Mouse (Mus musculus) embryonic facial prominence, embryonic 15.5 days (tissue): Measurements from ENCODE around the gene Ccdc69. TPM values are rescaled to one million over a fixed set of nuclear protein-coding genes. Genes with fewer than 3 reads are reported as not detected.

Source experiments
- ATAC-seq: fragments of 200-750 bp; cut with Nextera tagmentation; 2 replicates; pipeline ENCODE4 v1.8.0; 2017; ENCODE audit warnings: low read depth, moderate TSS enrichment; ENCODE audit not compliant: insufficient number of reproducible peaks, low FRiP score, low TSS enrichment
- H3K27ac ChIP-seq: fragments of 300-500 bp; sonication (generic); replicated peaks from 2 replicates; pipeline ENCODE4 v1.5.1; 2015; ENCODE audit warnings: mild to moderate bottlenecking, inconsistent platforms
- H3K27me3 ChIP-seq: fragments of 300-500 bp; sonication (generic); 2 replicates; pipeline ENCODE4 v1.6.1; 2015; ENCODE audit warnings: inconsistent platforms
- H3K36me3 ChIP-seq: fragments of 300-500 bp; sonication (generic); 2 replicates; pipeline ENCODE4 v1.6.1; 2015; ENCODE audit warnings: mild to moderate bottlenecking, inconsistent platforms
- H3K4me1 ChIP-seq: fragments of 300-500 bp; sonication (generic); 2 replicates; pipeline ENCODE4 v1.6.1; 2015; ENCODE audit warnings: inconsistent platforms
- H3K4me2 ChIP-seq: fragments of 300-500 bp; sonication (generic); replicated peaks from 2 replicates; pipeline ENCODE4 v1.6.1; 2015; ENCODE audit warnings: mild to moderate bottlenecking, inconsistent platforms
- H3K4me3 ChIP-seq: fragments of 300-500 bp; sonication (generic); replicated peaks from 2 replicates; pipeline ENCODE4 v1.5.1; 2015; ENCODE audit warnings: mild to moderate bottlenecking, inconsistent platforms
- H3K9ac ChIP-seq: fragments of 300-500 bp; sonication (generic); 2 replicates; pipeline ENCODE4 v1.6.1; 2015; ENCODE audit warnings: inconsistent platforms
- H3K9me3 ChIP-seq: fragments of 300-500 bp; sonication (generic); replicated peaks from 2 replicates; pipeline ENCODE4 v1.6.1; 2016; ENCODE audit warnings: inconsistent platforms
- WGBS: fragments of 180-500 bp; shearing (Covaris S2); methylation state at CpG from one replicate; pipeline ENCODE4 v1.1.7; 2015; 5-methylcytosine and 5-hydroxymethylcytosine counted together
- polyA plus RNA-seq: library from polyadenylated mRNA; unstranded; fragments of >200 nt; fragmentation: Nextera tagmentation; extraction: Ambion mirVana; gene quantifications from 2 replicates; pipeline ENCODE4 v1.2.1, GENCODE M21; 2015

Ccdc69 gene
- polyA plus RNA-seq, 1 experiment from 2014 or later, result 2.4 TPM

GRCm38 (mm10) chr11:55021458-55021857 lies 56.5 kb downstream of the Ccdc69 start:
- ATAC-seq, result no peak
- peak overlapping the region; percentile 97; the same call in 1 of the 2 replicates for H3K27ac ChIP-seq
- peaks cover 36% of the 10 kb centered on the region for H3K36me3 ChIP-seq
- no peak overlapping the region for H3K9ac ChIP-seq
- no peak overlapping the region for H3K4me2 ChIP-seq
- H3K4me1 ChIP-seq, result peaks cover 89% of the 10 kb centered on the region
- H3K9me3 ChIP-seq, result no peaks in the 10 kb centered on the region
- H3K27me3 ChIP-seq, result no peaks in the 10 kb centered on the region
- no peak overlapping the region for H3K4me3 ChIP-seq

GRCm38 (mm10) chr11:55019711-55020110 lies 58.2 kb downstream of the Ccdc69 start:
- Histone ChIP-seq H3K4me3 (no peak overlapping the region), H3K4me2 (no peak overlapping the region), H3K27ac (0 out of 2 replicates have a peak overlapping the region, but pooled peaks have one; percentile 11), H3K9ac (no peak overlapping the region), H3K36me3 (peaks cover 32% of the 10 kb centered on the region), H3K4me1 (peaks cover 85% of the 10 kb centered on the region), H3K9me3 (no peaks in the 10 kb centered on the region), H3K27me3 (no peaks in the 10 kb centered on the region)
- 82% methylated on average over 2 of the region's 2 CpGs for WGBS
- no peak for ATAC-seq

- H3K27ac ChIP-seq, result 0 out of 2 replicates have a peak overlapping the region, but pooled peaks have one; percentile 13
- H3K9me3 ChIP-seq, result no peaks in the 10 kb centered on the region
Measured at GRCm38 (mm10) chr11:55018034-55018433, 59.9 kb downstream of the Ccdc69 start.

DNA sequence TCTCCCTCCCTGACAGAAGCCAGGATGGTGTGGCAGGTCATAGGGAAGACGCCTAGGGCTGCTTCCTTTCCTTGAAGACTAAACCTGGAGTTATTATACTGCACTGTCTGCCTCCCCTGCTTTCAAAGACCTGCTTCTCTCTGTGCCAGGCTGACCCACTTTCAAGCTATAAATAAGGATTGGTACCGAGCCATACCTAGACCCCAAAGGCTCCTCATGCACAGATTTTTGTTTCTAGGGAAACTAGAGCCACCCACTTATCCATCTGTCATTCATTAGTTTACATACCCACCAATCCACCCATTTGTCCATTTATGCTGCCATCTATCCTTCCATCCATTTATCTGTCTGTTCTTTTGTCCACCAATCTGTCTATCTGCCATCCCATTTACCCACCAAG lies 60.7 kb downstream of the Ccdc69 start:
- Histone ChIP-seq H3K4me2 (no peak overlapping the region), H3K36me3 (peaks cover 57% of the 10 kb centered on the region), H3K27me3 (no peaks in the 10 kb centered on the region), H3K4me3 (no peak overlapping the region), H3K9me3 (no peaks in the 10 kb centered on the region), H3K4me1 (peaks cover 60% of the 10 kb centered on the region), H3K9ac (no peak overlapping the region), H3K27ac (no peak overlapping the region)
- no peak for ATAC-seq
- 68% methylated on average over 2 of the region's 2 CpGs for WGBS

More at GRCm38 (mm10) chr11:55018034-55018433, 59.9 kb downstream of the Ccdc69 start:
- no peaks in the 10 kb centered on the region for H3K27me3 ChIP-seq
- no peak overlapping the region for H3K4me2 ChIP-seq
- H3K4me1 ChIP-seq, result peaks cover 69% of the 10 kb centered on the region
- ATAC-seq, result no peak
- H3K36me3 ChIP-seq, result peaks cover 49% of the 10 kb centered on the region
- no peak overlapping the region for H3K9ac ChIP-seq
- 54% methylated on average over 6 of the region's 6 CpGs for WGBS
- H3K4me3 ChIP-seq, result no peak overlapping the region

DNA sequence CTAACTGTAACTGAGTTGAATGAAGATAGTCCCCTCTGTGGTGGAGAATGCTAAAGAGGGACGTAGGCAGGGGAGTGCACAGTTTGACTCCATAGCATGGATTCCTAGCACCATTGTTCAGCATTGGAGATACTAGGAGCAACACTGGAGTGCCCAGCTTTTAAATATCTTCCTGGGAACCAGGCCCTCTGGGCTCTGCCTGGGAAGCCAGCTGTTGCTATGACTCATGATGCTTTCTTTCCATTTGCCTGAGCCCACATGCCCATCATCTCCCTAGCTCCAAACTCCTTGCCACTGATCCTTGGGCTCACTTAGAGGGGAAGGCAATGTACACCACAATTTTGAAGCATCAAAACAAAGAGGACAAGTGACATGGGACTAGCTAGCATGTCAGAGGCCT lies 61.2 kb downstream of the Ccdc69 start:
- Histone ChIP-seq H3K4me2 (no peak overlapping the region), H3K4me3 (no peak overlapping the region), H3K36me3 (peaks cover 62% of the 10 kb centered on the region), H3K9ac (no peak overlapping the region), H3K4me1 (peaks cover 56% of the 10 kb centered on the region), H3K27ac (no peak overlapping the region), H3K27me3 (no peaks in the 10 kb centered on the region), H3K9me3 (no peaks in the 10 kb centered on the region)
- WGBS, result 81% methylated on average over 1 of the region's 1 CpGs
- no peak for ATAC-seq

GRCm38 (mm10) chr11:55015831-55016241 lies 62.1 kb downstream of the Ccdc69 start:
- Histone ChIP-seq H3K4me2 (no peak overlapping the region), H3K27me3 (no peaks in the 10 kb centered on the region), H3K9me3 (no peaks in the 10 kb centered on the region), H3K4me3 (no peak overlapping the region), H3K36me3 (peaks cover 64% of the 10 kb centered on the region), H3K4me1 (peaks cover 49% of the 10 kb centered on the region), H3K27ac (peak overlapping the region; percentile 44), H3K9ac (no peak overlapping the region)
- peak; percentile 41; the same call in 1 of the 2 replicates for ATAC-seq
- WGBS, result 56% methylated on average over 9 of the region's 9 CpGs

- H3K27ac ChIP-seq, result peak overlapping the region; percentile 44; the same call in 1 of the 2 replicates
Measured at GRCm38 (mm10) chr11:55015264-55015663, 62.7 kb downstream of the Ccdc69 start.

GRCm38 (mm10) chr11:55013802-55014201 lies 64.1 kb downstream of the Ccdc69 start:
- no peaks in the 10 kb centered on the region for H3K9me3 ChIP-seq
- H3K4me3 ChIP-seq, result no peak overlapping the region
- no peak for ATAC-seq
- peaks cover 67% of the 10 kb centered on the region for H3K36me3 ChIP-seq
- H3K27ac ChIP-seq, result no peak overlapping the region
- no peak overlapping the region for H3K9ac ChIP-seq
- WGBS, result 68% methylated on average over 6 of the region's 6 CpGs
- peaks cover 34% of the 10 kb centered on the region for H3K4me1 ChIP-seq
- no peak overlapping the region for H3K4me2 ChIP-seq
- H3K27me3 ChIP-seq, result no peaks in the 10 kb centered on the region

More at GRCm38 (mm10) chr11:55015264-55015663, 62.7 kb downstream of the Ccdc69 start:
- no peak overlapping the region for H3K4me3 ChIP-seq
- peaks cover 65% of the 10 kb centered on the region for H3K36me3 ChIP-seq
- 63% methylated on average over 3 of the region's 3 CpGs for WGBS
- H3K9me3 ChIP-seq, result no peaks in the 10 kb centered on the region
- H3K9ac ChIP-seq, result no peak overlapping the region
- H3K4me1 ChIP-seq, result peaks cover 45% of the 10 kb centered on the region
- H3K4me2 ChIP-seq, result no peak overlapping the region
- H3K27me3 ChIP-seq, result no peaks in the 10 kb centered on the region
- no peak for ATAC-seq

GRCm38 (mm10) chr11:55012551-55013521 lies 65.1 kb downstream of the Ccdc69 start:
- Histone ChIP-seq H3K9ac (no peak overlapping the region), H3K27me3 (no peaks in the 10 kb centered on the region), H3K4me1 (peaks cover 26% of the 10 kb centered on the region), H3K36me3 (peaks cover 71% of the 10 kb centered on the region), H3K4me3 (no peak overlapping the region), H3K9me3 (no peaks in the 10 kb centered on the region), H3K27ac (no peak overlapping the region), H3K4me2 (no peak overlapping the region)
- ATAC-seq, result no peak
- WGBS, result 78% methylated on average over 5 of the region's 5 CpGs

GRCm38 (mm10) chr11:55011440-55011839 lies 66.5 kb downstream of the Ccdc69 start:
- no peak for ATAC-seq
- Histone ChIP-seq H3K4me1 (peaks cover 13% of the 10 kb centered on the region), H3K27ac (no peak overlapping the region), H3K9me3 (no peaks in the 10 kb centered on the region), H3K9ac (no peak overlapping the region), H3K27me3 (no peaks in the 10 kb centered on the region), H3K36me3 (peaks cover 85% of the 10 kb centered on the region), H3K4me3 (no peak overlapping the region), H3K4me2 (no peak overlapping the region)
- WGBS, result 71% methylated on average over 3 of the region's 3 CpGs

GRCm38 (mm10) chr11:55008230-55008629 lies 69.7 kb downstream of the Ccdc69 start:
- Histone ChIP-seq H3K27ac (no peak overlapping the region), H3K36me3 (peaks cover 100% of the 10 kb centered on the region), H3K4me3 (no peak overlapping the region), H3K4me2 (no peak overlapping the region), H3K9me3 (no peaks in the 10 kb centered on the region), H3K4me1 (no peaks in the 10 kb centered on the region), H3K27me3 (no peaks in the 10 kb centered on the region), H3K9ac (no peak overlapping the region)
- WGBS, result 71% methylated on average over 6 of the region's 6 CpGs
- ATAC-seq, result no peak
